Mouse (Mus musculus): ENCODE results near the gene Ldlrad3.

DNA sequence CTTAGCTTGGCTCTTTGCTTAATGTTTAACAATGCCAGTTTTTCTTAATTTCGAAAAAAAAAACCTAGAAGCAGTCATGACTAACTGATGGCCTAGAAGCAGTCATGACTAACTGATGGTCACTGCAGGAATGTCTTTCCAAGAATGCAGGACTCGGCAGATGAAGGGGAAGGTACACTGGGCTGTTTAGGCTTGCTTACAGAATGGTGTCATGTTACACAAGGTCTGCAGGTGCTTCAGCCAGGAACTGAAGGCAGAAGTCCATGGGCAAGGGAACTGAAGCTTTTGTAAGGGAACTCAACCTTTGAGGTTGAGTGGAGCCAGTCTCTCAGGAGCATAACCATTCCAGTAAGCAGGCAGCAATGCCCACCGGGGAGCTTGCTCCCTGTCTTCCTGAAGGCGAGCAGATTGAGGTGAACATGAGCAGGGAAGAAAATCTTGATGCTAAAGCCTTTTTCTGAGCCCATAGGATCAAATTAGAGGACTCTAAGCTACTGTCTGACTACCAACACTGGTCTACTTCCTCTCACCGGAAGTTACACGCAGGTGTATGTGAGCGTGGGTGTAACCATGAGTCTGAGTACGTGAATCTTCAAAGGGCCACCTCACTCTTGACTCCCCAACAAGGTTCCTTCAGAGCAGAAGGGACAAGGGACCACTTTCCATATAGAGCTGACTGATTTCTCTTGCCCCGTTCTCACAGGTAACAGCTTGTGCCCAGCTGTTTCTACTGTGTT is 193.4 kb downstream of the Ldlrad3 start:
- TF ChIP-seq CTCF (IDR thresholded peaks at IDR 0.05; ENCODE audit: control insufficient read depth, insufficient read depth, low read length), result no peak
- no peak for TF ChIP-seq POLR2A (IDR thresholded peaks at IDR 0.05; ENCODE audit: borderline replicate concordance, control insufficient read depth, low read depth, low read length)

All from bone marrow, adult 2 months (tissue).